Mouse (Mus musculus) kidney, postnatal 0 days (tissue): ENCODE measurements around the gene Btbd35f30. TPM values are rescaled to one million over a fixed set of nuclear protein-coding genes. Genes with fewer than 3 reads are reported as not detected.
"Not testable (repeated sequence)": the region's sequence is repeated elsewhere in the genome, so short reads cannot be mapped to it uniquely, and the experiment has no call there.

Source experiments
- ATAC-seq: fragments of 200-750 bp; cut with Nextera tagmentation; replicated peaks from 2 replicates; pipeline ENCODE4 v1.8.0; 2017; ENCODE audit warnings: low read depth, moderate number of reproducible peaks, moderate TSS enrichment, moderate library complexity; ENCODE audit not compliant: low FRiP score
- DNase-seq: peaks from one replicate; pipeline ENCODE4 v3.0.0-alpha.2; 2016; ENCODE audit warnings: low spot score
- H3K27ac ChIP-seq: fragments of 300-500 bp; sonication (generic); 2 replicates; pipeline ENCODE4 v1.5.1; 2014; ENCODE audit warnings: mild to moderate bottlenecking
- H3K27me3 ChIP-seq: fragments of 300-500 bp; sonication (generic); 2 replicates; pipeline ENCODE4 v1.6.1; 2014; ENCODE audit warnings: low read length, mixed read lengths; ENCODE audit not compliant: insufficient read depth
- H3K36me3 ChIP-seq: fragments of 300-500 bp; sonication (generic); 2 replicates; pipeline ENCODE4 v1.6.1; 2014; ENCODE audit warnings: low read length, mixed read lengths; ENCODE audit not compliant: insufficient read depth
- H3K4me1 ChIP-seq: fragments of 300-500 bp; sonication (generic); replicated peaks from 2 replicates; pipeline ENCODE4 v1.6.1; 2014; ENCODE audit warnings: antibody characterized with exemption, low read length, mixed read lengths; ENCODE audit not compliant: insufficient read depth
- H3K4me2 ChIP-seq: fragments of 300-500 bp; sonication (generic); 2 replicates; pipeline ENCODE4 v1.6.1; 2014; ENCODE audit warnings: mild to moderate bottlenecking, low read length, moderate library complexity, mixed read lengths
- H3K4me3 ChIP-seq: fragments of 300-500 bp; sonication (generic); replicated peaks from 2 replicates; pipeline ENCODE4 v1.5.1; 2014; ENCODE audit warnings: low read depth, low read length
- H3K9ac ChIP-seq: fragments of 300-500 bp; sonication (generic); 2 replicates; pipeline ENCODE4 v1.6.1; 2014; ENCODE audit warnings: low read depth, low read length
- H3K9me3 ChIP-seq: fragments of 300-500 bp; sonication (generic); replicated peaks from 2 replicates; pipeline ENCODE4 v1.6.1; 2016; ENCODE audit warnings: low read length, inconsistent platforms, mixed read lengths
- WGBS: fragments of 180-500 bp; shearing (Covaris S2); extraction: QIAGEN DNeasy Blood & Tissue Kit; methylation state at CpG from one replicate; pipeline ENCODE4 v1.1.7; 2014; 5-methylcytosine and 5-hydroxymethylcytosine counted together
- polyA plus RNA-seq: library from polyadenylated mRNA; unstranded; fragments of >200 nt; fragmentation: Nextera tagmentation; extraction: Ambion mirVana; gene quantifications from 2 replicates; pipeline ENCODE4 v1.2.1, GENCODE M21; 2015

Gene Btbd35f30
- polyA plus RNA-seq, result not detected in 2 replicates

DNA sequence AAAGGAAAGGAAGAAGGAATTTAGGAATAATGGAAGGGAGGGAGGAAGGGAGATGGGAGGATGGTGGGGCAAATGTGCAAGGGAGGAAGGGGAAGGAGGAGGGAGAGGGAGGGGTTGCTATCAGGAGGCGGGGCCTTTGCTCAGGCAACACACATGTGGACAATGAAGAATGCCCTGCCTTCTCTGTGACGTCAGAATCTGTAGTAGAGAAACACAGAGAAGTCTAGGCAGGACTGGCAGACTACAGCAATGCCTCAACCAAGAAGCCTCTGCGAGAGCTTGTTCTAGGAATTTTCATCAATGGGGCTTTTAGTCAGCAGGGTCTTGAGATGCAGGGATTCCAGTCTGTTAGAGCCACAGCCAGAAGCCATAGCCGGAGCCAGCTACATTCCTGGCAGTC, at the start of gene Btbd35f30:
Gene Btbd35f30, plus strand, starts transcription at position 301 of the 400 bp plus-strand sequence.
- not testable (repeated sequence) for H3K36me3 ChIP-seq, H3K4me1 ChIP-seq, H3K4me3 ChIP-seq, ATAC-seq, DNase-seq, H3K27ac ChIP-seq, H3K27me3 ChIP-seq, H3K9me3 ChIP-seq, H3K9ac ChIP-seq, H3K4me2 ChIP-seq
- no CpG with 5 or more reads among the region's 4 CpGs for WGBS

DNA sequence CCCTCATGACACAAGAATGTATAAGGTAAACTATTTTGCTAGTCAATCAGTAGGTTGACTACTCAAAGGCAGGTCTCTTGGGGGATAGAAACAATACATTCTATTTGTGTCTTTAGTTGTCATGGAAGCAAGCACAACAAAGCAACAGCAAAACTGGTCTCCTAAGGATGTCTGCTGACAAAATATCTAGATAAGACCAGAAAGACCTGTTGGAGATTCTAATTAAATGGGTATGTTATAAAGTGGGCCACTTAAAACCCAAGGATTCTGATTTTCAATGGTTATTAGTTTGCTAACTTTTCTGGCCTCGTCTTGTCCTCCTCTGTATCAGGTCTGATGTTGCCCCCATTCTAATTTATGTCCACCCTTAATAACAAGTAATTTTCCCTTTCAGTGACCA, 47.0 kb downstream of the Btbd35f30 start, which contains the start of gene Gm21789:
Gene Gm21789, plus strand, starts transcription at position 301 of the 400 bp plus-strand sequence.
- not testable (repeated sequence) for H3K9me3 ChIP-seq, H3K27me3 ChIP-seq, H3K27ac ChIP-seq, H3K9ac ChIP-seq, DNase-seq, H3K36me3 ChIP-seq, H3K4me1 ChIP-seq, ATAC-seq, H3K4me3 ChIP-seq, H3K4me2 ChIP-seq
- no CpG with 5 or more reads among the region's 1 CpGs for WGBS

Other genes starting within 250 kb of the Btbd35f30 start
- gene Gm5926, start 243.9 kb upstream of the Btbd35f30 start, polyA plus RNA-seq, result not detected in 2 replicates
- not detected in 2 replicates for gene Btbd35f21, start 168.5 kb upstream of the Btbd35f30 start, polyA plus RNA-seq
- not detected in 2 replicates for gene Gm21789, start 47.1 kb downstream of the Btbd35f30 start, polyA plus RNA-seq
- gene Btbd35f5, start 79.3 kb downstream of the Btbd35f30 start, polyA plus RNA-seq, result not detected in 2 replicates